Mouse (Mus musculus) thymus, adult 2 months (tissue): ENCODE data around the gene Rbm18.

Experiments
- CTCF ChIP-seq: fragments of 200-500 bp; IDR thresholded peaks from 2 replicates; pipeline ENCODE4 v1.5.1; 2012; ENCODE audit warnings: mild to moderate bottlenecking, control low read depth, low read length, moderate library complexity, borderline replicate concordance; ENCODE audit not compliant: control insufficient read depth, poor library complexity, insufficient read depth; ENCODE audit errors: extremely low read depth
- POLR2A ChIP-seq: fragments of 200-500 bp; IDR thresholded peaks from 2 replicates; pipeline ENCODE4 v1.6.1; 2012; ENCODE audit warnings: mild to moderate bottlenecking, low read length, control low read depth, moderate library complexity; ENCODE audit not compliant: control insufficient read depth, poor library complexity, insufficient read depth; ENCODE audit errors: extremely low read depth

DNA sequence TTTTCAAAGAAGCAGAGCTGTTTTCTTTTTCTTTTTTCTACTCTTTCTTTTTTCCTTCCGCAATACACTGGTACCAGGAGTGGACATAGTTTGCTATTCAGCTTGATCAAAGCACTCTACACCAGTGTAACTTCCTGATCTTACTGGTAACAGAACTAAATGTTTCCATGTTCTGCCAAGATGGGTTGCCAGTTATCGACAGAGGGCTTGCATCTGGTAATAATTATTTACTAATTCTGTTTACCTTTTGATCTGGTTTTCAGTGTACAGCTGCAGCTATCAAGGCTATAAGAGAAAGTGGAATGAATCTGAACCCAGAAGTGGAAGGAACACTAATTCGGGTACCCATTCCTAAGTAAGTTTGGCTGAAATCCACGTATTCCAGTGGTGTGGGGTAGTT lies 22.8 kb upstream of the Rbm18 start:
- TF ChIP-seq CTCF (no peak), POLR2A (no peak)
